Mouse (Mus musculus) G1E (cell line): ENCODE results near the gene Rdh16f1. TPM values are rescaled to one million over a fixed set of nuclear protein-coding genes. Genes with fewer than 3 reads are reported as not detected.

Source experiments
- ATAC-seq: 2 replicates; pipeline ENCODE4 v1.8.0; 2016; ENCODE audit warnings: mild to moderate bottlenecking; ENCODE audit not compliant: insufficient number of reproducible peaks, poor library complexity, low FRiP score, severe bottlenecking; ENCODE audit errors: extremely low read depth
- DNase-seq: peaks from one replicate; pipeline ENCODE4 v3.0.0; 2012; ENCODE audit warnings: low spot score
- H3K27me3 ChIP-seq: 2 replicates; pipeline ENCODE4 v1.6.1; 2012; ENCODE audit warnings: mild to moderate bottlenecking, low read length, inconsistent platforms; ENCODE audit not compliant: insufficient read depth
- H3K36me3 ChIP-seq: replicated peaks from 2 replicates; pipeline ENCODE3; 2012; ENCODE audit warnings: mild to moderate bottlenecking, inconsistent platforms
- H3K4me1 ChIP-seq: 2 replicates; pipeline ENCODE4 v1.6.1; 2012; ENCODE audit warnings: low read depth, low read length, inconsistent platforms, mixed read lengths; ENCODE audit not compliant: insufficient read depth
- H3K4me3 ChIP-seq: 2 replicates; pipeline ENCODE4 v1.5.1; 2012; ENCODE audit warnings: low read depth, mild to moderate bottlenecking, inconsistent platforms, low read length, moderate library complexity, mixed read lengths
- H3K9me3 ChIP-seq: replicated peaks from 2 replicates; pipeline ENCODE4 v1.6.1; 2012; ENCODE audit warnings: inconsistent platforms
- CTCF ChIP-seq: IDR thresholded peaks from 2 replicates; pipeline ENCODE4 v1.5.1; 2012; ENCODE audit warnings: low read depth, low read length, inconsistent platforms, mixed read lengths
- GATA1 ChIP-seq: IDR thresholded peaks from 2 replicates; pipeline ENCODE4 v1.6.1; 2012; ENCODE audit warnings: borderline replicate concordance, low read length, inconsistent platforms, mixed read lengths
- GATA2 ChIP-seq: IDR thresholded peaks from 2 replicates; pipeline ENCODE4 v1.6.1; 2012; ENCODE audit warnings: low read depth, low read length, inconsistent platforms, borderline replicate concordance
- POLR2AphosphoS5 ChIP-seq: IDR thresholded peaks from 2 replicates; pipeline ENCODE4 v1.6.1; 2012; ENCODE audit warnings: low read depth, low read length, inconsistent platforms; ENCODE audit not compliant: insufficient replicate concordance
- TAL1 ChIP-seq: conservative IDR thresholded peaks from 2 replicates; pipeline ENCODE4 v1.6.1; 2012; ENCODE audit warnings: low read depth, low read length, inconsistent platforms, mixed read lengths
- polyA plus RNA-seq: library from polyadenylated mRNA; stranded (reverse); fragments of >175 nt; gene quantifications from 2 replicates; pipeline ENCODE4 v1.2.3, GENCODE M21; 2012
- total RNA-seq, 2 experiments: library from RNA; stranded (forward) in 1 of 2; stranded (reverse) in 1 of 2; fragments of 200-1000 nt in 1 of 2; fragments of >200 nt in 1 of 2; fragmentation: Nextera tagmentation in 1 of 2; gene quantifications; 2 replicates each; pipeline ENCODE4 v1.2.3; 2014 to 2017

Rdh16f1 gene
- total RNA-seq (2014; fragmentation: Nextera tagmentation) = not detected in 2 replicates
- not detected in 2 replicates for total RNA-seq (2017)
- polyA plus RNA-seq = not detected in 2 replicates

- DNase-seq (no peak), ATAC-seq (no peak)
- no peaks in the 10 kb centered on the region for H3K36me3 ChIP-seq
- H3K9me3 ChIP-seq = no peaks in the 10 kb centered on the region
- no peak for TF ChIP-seq TAL1
- no peak for TF ChIP-seq GATA1
- TF ChIP-seq POLR2AphosphoS5 = no peak
- no peak for TF ChIP-seq CTCF
- TF ChIP-seq GATA2 = no peak
- peaks cover 13% of the 10 kb centered on the region for H3K27me3 ChIP-seq
- peaks cover 4% of the 10 kb centered on the region; the same call in 1 of the 2 replicates for H3K4me1 ChIP-seq
- H3K4me3 ChIP-seq = no peak within 1 kb of the TSS
Measured at GRCm38 (mm10) chr10:127759181-127760110, at the start of gene Rdh16f1, which contains the start of gene Rdh1. Gene Rdh16f1, plus strand, starts transcription at chr10:127759787. Gene Rdh1, plus strand, starts transcription at chr10:127759721.

- ATAC-seq = no peak
- Histone ChIP-seq H3K9me3 (no peaks in the 10 kb centered on the region), H3K4me1 (peaks cover 22% of the 10 kb centered on the region), H3K4me3 (no peak overlapping the region), H3K36me3 (no peaks in the 10 kb centered on the region), H3K27me3 (peaks cover 57% of the 10 kb centered on the region)
- TF ChIP-seq GATA2 (no peak), GATA1 (no peak), POLR2AphosphoS5 (no peak), TAL1 (no peak), CTCF (no peak)
- DNase-seq = no peak
Measured at GRCm38 (mm10) chr10:127710331-127710730, 49.3 kb upstream of the Rdh16f1 start.

GRCm38 (mm10) chr10:127712736-127713135 is 46.9 kb upstream of the Rdh16f1 start:
- no peak for DNase-seq
- H3K4me3 ChIP-seq = no peak overlapping the region
- TF ChIP-seq GATA1 = no peak
- no peak for TF ChIP-seq CTCF
- TF ChIP-seq GATA2 = no peak
- no peak for TF ChIP-seq TAL1
- no peak for TF ChIP-seq POLR2AphosphoS5
- no peak for ATAC-seq
- peaks cover 2% of the 10 kb centered on the region for H3K4me1 ChIP-seq
- peaks cover 60% of the 10 kb centered on the region for H3K27me3 ChIP-seq
- no peaks in the 10 kb centered on the region for H3K9me3 ChIP-seq
- H3K36me3 ChIP-seq = no peaks in the 10 kb centered on the region

GRCm38 (mm10) chr10:127721671-127722418 is 37.7 kb upstream of the Rdh16f1 start:
- Histone ChIP-seq H3K4me1 (peaks cover 18% of the 10 kb centered on the region), H3K4me3 (no peak overlapping the region), H3K36me3 (no peaks in the 10 kb centered on the region), H3K27me3 (peaks cover 88% of the 10 kb centered on the region), H3K9me3 (no peaks in the 10 kb centered on the region)
- DNase-seq (no peak), ATAC-seq (no peak)
- TF ChIP-seq GATA2 (no peak), TAL1 (no peak), GATA1 (no peak), CTCF (no peak), POLR2AphosphoS5 (no peak)

GRCm38 (mm10) chr10:127724178-127724577 is 35.4 kb upstream of the Rdh16f1 start, which contains the start of gene Tac2:
Gene Tac2, plus strand, starts transcription at chr10:127724478.
- H3K4me3 ChIP-seq = no peak within 1 kb of the TSS
- DNase-seq (no peak), ATAC-seq (no peak)
- TF ChIP-seq GATA2 = no peak
- no peak for TF ChIP-seq TAL1
- no peak for TF ChIP-seq GATA1
- TF ChIP-seq POLR2AphosphoS5 = no peak
- TF ChIP-seq CTCF = no peak
- no peaks in the 10 kb centered on the region for H3K9me3 ChIP-seq
- peaks cover 88% of the 10 kb centered on the region for H3K27me3 ChIP-seq
- H3K36me3 ChIP-seq = no peaks in the 10 kb centered on the region
- peaks cover 39% of the 10 kb centered on the region for H3K4me1 ChIP-seq

- Histone ChIP-seq H3K4me1 (peaks cover 46% of the 10 kb centered on the region), H3K27me3 (peaks cover 79% of the 10 kb centered on the region), H3K36me3 (no peaks in the 10 kb centered on the region), H3K9me3 (no peaks in the 10 kb centered on the region), H3K4me3 (no peak overlapping the region)
- no peak for ATAC-seq
- TF ChIP-seq POLR2AphosphoS5 (no peak), CTCF (no peak), GATA1 (no peak), TAL1 (no peak), GATA2 (no peak)
- DNase-seq = no peak
Measured at GRCm38 (mm10) chr10:127725136-127725535, 34.5 kb upstream of the Rdh16f1 start.
